Mouse (Mus musculus) A20 (cell line): Measurements from ENCODE around the gene Col23a1.
A peak's percentile ranks its signal among the peaks of the same experiment; 100 is the strongest.
"Not testable (repeated sequence)": the region's sequence is repeated elsewhere in the genome, so short reads cannot be mapped to it uniquely, and the experiment has no call there.

Experiments used
- DNase-seq: peaks from one replicate; pipeline ENCODE4 v3.0.0-alpha.2; 2011; ENCODE audit warnings: low read depth, low spot score

Gene Col23a1

GRCm38 (mm10) chr11:51590002-51590401 lies 300.3 kb downstream of the Col23a1 start:
- no peak for DNase-seq

- DNase-seq, result no peak
Measured at GRCm38 (mm10) chr11:51591168-51591567, 301.4 kb downstream of the Col23a1 start.

- no peak for DNase-seq
Measured at GRCm38 (mm10) chr11:51591915-51592314, 302.2 kb downstream of the Col23a1 start.

- DNase-seq, result no peak
Measured at GRCm38 (mm10) chr11:51593368-51593767, 303.6 kb downstream of the Col23a1 start.

- DNase-seq, result no peak
Measured at GRCm38 (mm10) chr11:51593849-51594248, 304.1 kb downstream of the Col23a1 start.

- DNase-seq, result peak; percentile 43
Measured at GRCm38 (mm10) chr11:51594715-51595350, 305.1 kb downstream of the Col23a1 start.

- DNase-seq, result peak; percentile 61
Measured at GRCm38 (mm10) chr11:51595459-51596083, 305.9 kb downstream of the Col23a1 start.

- no peak for DNase-seq
Measured at GRCm38 (mm10) chr11:51597553-51597952, 307.8 kb downstream of the Col23a1 start.

- no peak for DNase-seq
Measured at GRCm38 (mm10) chr11:51602253-51602652, 312.5 kb downstream of the Col23a1 start.

GRCm38 (mm10) chr11:51605602-51606446 lies 316.1 kb downstream of the Col23a1 start:
- DNase-seq, result peak; percentile 87

- peak; percentile 98 for DNase-seq
Measured at GRCm38 (mm10) chr11:51606447-51607095, 316.9 kb downstream of the Col23a1 start, which contains the start of gene Hnrnpab. Gene Hnrnpab, minus strand, starts transcription at chr11:51606847.

GRCm38 (mm10) chr11:51607096-51607738 lies 317.5 kb downstream of the Col23a1 start:
- no peak for DNase-seq

GRCm38 (mm10) chr11:51609266-51609909 lies 319.7 kb downstream of the Col23a1 start:
- no peak for DNase-seq

GRCm38 (mm10) chr11:51609940-51610339 lies 320.2 kb downstream of the Col23a1 start:
- not testable (repeated sequence) for DNase-seq

GRCm38 (mm10) chr11:51614256-51614655 lies 324.5 kb downstream of the Col23a1 start:
- DNase-seq, result no peak

- no peak for DNase-seq
Measured at GRCm38 (mm10) chr11:51615129-51615528, 325.4 kb downstream of the Col23a1 start.

- DNase-seq, result peak; percentile 90
Measured at GRCm38 (mm10) chr11:51615601-51616000, 325.9 kb downstream of the Col23a1 start.

- DNase-seq, result not testable (repeated sequence)
Measured at GRCm38 (mm10) chr11:51616113-51616512, 326.4 kb downstream of the Col23a1 start.

- DNase-seq, result peak; percentile 81
Measured at GRCm38 (mm10) chr11:51617693-51618092, 328.0 kb downstream of the Col23a1 start.

- no peak for DNase-seq
Measured at GRCm38 (mm10) chr11:51618894-51619408, 329.2 kb downstream of the Col23a1 start.
